Mouse (Mus musculus) spleen, adult 2 months (tissue): Measurements from ENCODE around the gene Wrap73. TPM values are rescaled to one million over a fixed set of nuclear protein-coding genes. Genes with fewer than 3 reads are reported as not detected.

Experiments used
- DNase-seq, 2 experiments: peaks; one replicate each; pipeline versions ENCODE4 v3.0.0 to v3.0.0-alpha.2; 2012 to 2021; ENCODE audit warnings: low spot score in 2 of 2, low read depth in 1 of 2
- H3K27ac ChIP-seq: fragments of 200-500 bp; 2 replicates; pipeline ENCODE4 v1.5.1; 2012; ENCODE audit warnings: low read length, inconsistent platforms; ENCODE audit not compliant: insufficient read depth
- H3K27me3 ChIP-seq: fragments of 200-500 bp; 2 replicates; pipeline ENCODE4 v1.6.1; 2012; ENCODE audit warnings: mild to moderate bottlenecking, moderate library complexity, low read length, inconsistent platforms; ENCODE audit not compliant: control insufficient read depth, insufficient read depth
- H3K36me3 ChIP-seq: fragments of 200-500 bp; 2 replicates; pipeline ENCODE4 v1.6.1; 2012; ENCODE audit warnings: mild to moderate bottlenecking, low read length, inconsistent platforms; ENCODE audit not compliant: control insufficient read depth, insufficient read depth
- H3K4me1 ChIP-seq: fragments of 200-500 bp; 2 replicates; pipeline ENCODE4 v1.6.1; 2011; ENCODE audit warnings: inconsistent platforms; ENCODE audit not compliant: control insufficient read depth, insufficient read depth, insufficient read length
- H3K4me3 ChIP-seq: fragments of 200-500 bp; 2 replicates; pipeline ENCODE4 v1.5.1; 2011; ENCODE audit warnings: mild to moderate bottlenecking, inconsistent platforms; ENCODE audit not compliant: insufficient read depth, insufficient read length; ENCODE audit errors: extremely low read depth
- CTCF ChIP-seq: fragments of 200-500 bp; IDR thresholded peaks from 2 replicates; pipeline ENCODE4 v1.5.1; 2011; ENCODE audit warnings: mild to moderate bottlenecking, inconsistent platforms; ENCODE audit not compliant: insufficient read depth, insufficient read length, insufficient replicate concordance; ENCODE audit errors: extremely low read depth
- POLR2A ChIP-seq: fragments of 200-500 bp; IDR thresholded peaks from 2 replicates; pipeline ENCODE4 v1.6.1; 2011; ENCODE audit warnings: low read depth, low read length, inconsistent platforms
- WGBS: fragments of 180-500 bp; shearing (Covaris S2); methylation state at CpG from one replicate; pipeline ENCODE4 v1.1.7; 2018; 5-methylcytosine and 5-hydroxymethylcytosine counted together
- polyA plus RNA-seq: library from polyadenylated mRNA; depleted of rRNA; stranded (reverse); fragments of >200 nt; gene quantifications from 2 replicates; pipeline ENCODE4 v1.2.3, GENCODE M21; 2012

Gene Wrap73
- polyA plus RNA-seq, 1 experiment = 24.7 TPM

- no peak for DNase-seq
- no peak overlapping the region for H3K27ac ChIP-seq
- TF ChIP-seq POLR2A = no peak
- no peak for TF ChIP-seq CTCF
- no peaks in the 10 kb centered on the region for H3K27me3 ChIP-seq
- WGBS = 75% methylated on average over 11 of the region's 11 CpGs
- no peak overlapping the region for H3K4me3 ChIP-seq
- no peaks in the 10 kb centered on the region for H3K36me3 ChIP-seq
- H3K4me1 ChIP-seq = no peaks in the 10 kb centered on the region
Measured at GRCm38 (mm10) chr4:154121800-154122199, 20.4 kb upstream of the Wrap73 start.

GRCm38 (mm10) chr4:154122374-154122773 lies 19.8 kb upstream of the Wrap73 start:
- Histone ChIP-seq H3K4me3 (no peak overlapping the region), H3K36me3 (no peaks in the 10 kb centered on the region), H3K27me3 (no peaks in the 10 kb centered on the region), H3K4me1 (no peaks in the 10 kb centered on the region), H3K27ac (no peak overlapping the region)
- DNase-seq = no peak
- 79% methylated on average over 7 of the region's 7 CpGs for WGBS
- TF ChIP-seq CTCF (no peak), POLR2A (no peak)

GRCm38 (mm10) chr4:154123553-154123952 lies 18.6 kb upstream of the Wrap73 start:
- H3K4me1 ChIP-seq = no peaks in the 10 kb centered on the region
- WGBS = 35% methylated on average over 6 of the region's 6 CpGs
- TF ChIP-seq CTCF (no peak), POLR2A (no peak)
- no peak for DNase-seq
- no peaks in the 10 kb centered on the region for H3K36me3 ChIP-seq
- H3K27ac ChIP-seq = no peak overlapping the region
- no peak overlapping the region for H3K4me3 ChIP-seq
- no peaks in the 10 kb centered on the region for H3K27me3 ChIP-seq

- TF ChIP-seq CTCF (no peak), POLR2A (no peak)
- no peaks in the 10 kb centered on the region for H3K4me1 ChIP-seq
- H3K36me3 ChIP-seq = no peaks in the 10 kb centered on the region
- H3K4me3 ChIP-seq = no peak overlapping the region
- DNase-seq = no peak
- 64% methylated on average over 5 of the region's 5 CpGs for WGBS
- H3K27ac ChIP-seq = no peak overlapping the region
- H3K27me3 ChIP-seq = no peaks in the 10 kb centered on the region
Measured at GRCm38 (mm10) chr4:154125202-154125601, 17.0 kb upstream of the Wrap73 start.

GRCm38 (mm10) chr4:154127273-154127672 lies 14.9 kb upstream of the Wrap73 start:
- Histone ChIP-seq H3K36me3 (no peaks in the 10 kb centered on the region), H3K27me3 (no peaks in the 10 kb centered on the region), H3K4me1 (no peaks in the 10 kb centered on the region), H3K27ac (no peak overlapping the region), H3K4me3 (no peak overlapping the region)
- 77% methylated on average over 3 of the region's 3 CpGs for WGBS
- no peak for DNase-seq
- TF ChIP-seq CTCF (no peak), POLR2A (no peak)

GRCm38 (mm10) chr4:154129950-154130349 lies 12.2 kb upstream of the Wrap73 start:
- no peak overlapping the region for H3K27ac ChIP-seq
- H3K27me3 ChIP-seq = no peaks in the 10 kb centered on the region
- no peak for DNase-seq
- TF ChIP-seq POLR2A (no peak), CTCF (no peak)
- no peak overlapping the region for H3K4me3 ChIP-seq
- H3K4me1 ChIP-seq = no peaks in the 10 kb centered on the region
- no peaks in the 10 kb centered on the region for H3K36me3 ChIP-seq

- H3K36me3 ChIP-seq = no peaks in the 10 kb centered on the region
- TF ChIP-seq POLR2A (no peak), CTCF (no peak)
- peaks cover 4% of the 10 kb centered on the region for H3K27me3 ChIP-seq
- no peak for DNase-seq
- H3K4me3 ChIP-seq = no peak overlapping the region
- H3K4me1 ChIP-seq = no peaks in the 10 kb centered on the region
- 72% methylated on average over 4 of the region's 4 CpGs for WGBS
- no peak overlapping the region for H3K27ac ChIP-seq
Measured at GRCm38 (mm10) chr4:154131894-154132293, 10.3 kb upstream of the Wrap73 start.

GRCm38 (mm10) chr4:154134803-154135202 lies 7.4 kb upstream of the Wrap73 start:
- TF ChIP-seq POLR2A = no peak
- no peak for TF ChIP-seq CTCF
- Histone ChIP-seq H3K27me3 (peaks cover 15% of the 10 kb centered on the region), H3K4me3 (no peak overlapping the region), H3K36me3 (no peaks in the 10 kb centered on the region), H3K27ac (no peak overlapping the region), H3K4me1 (peaks cover 4% of the 10 kb centered on the region)
- DNase-seq = no peak
- 64% methylated on average over 4 of the region's 4 CpGs for WGBS
